Mouse (Mus musculus) small intestine, adult 2 months (tissue): ENCODE measurements at regions not wholly inside any gene's neighbourhood (a gene's known extent, or its start where the extent isn't known, plus 50 kb on each side); places are given as distances from the start of the nearest gene placed in this dataset.

Source experiments
- H3K27ac ChIP-seq: fragments of 200-500 bp; 2 replicates; pipeline ENCODE4 v1.5.1; 2012; ENCODE audit warnings: low read depth, low read length, control low read depth, inconsistent platforms; ENCODE audit not compliant: insufficient read depth
- H3K27me3 ChIP-seq: fragments of 200-500 bp; 2 replicates; pipeline ENCODE4 v1.6.1; 2012; ENCODE audit warnings: mild to moderate bottlenecking, moderate library complexity, low read length, inconsistent platforms; ENCODE audit not compliant: control insufficient read depth, insufficient read depth
- H3K36me3 ChIP-seq: fragments of 200-500 bp; 2 replicates; pipeline ENCODE4 v1.6.1; 2012; ENCODE audit warnings: mild to moderate bottlenecking, low read length, control low read depth, inconsistent platforms; ENCODE audit not compliant: control insufficient read depth, insufficient read depth
- H3K4me1 ChIP-seq: fragments of 200-500 bp; 2 replicates; pipeline ENCODE4 v1.6.1; 2012; ENCODE audit warnings: low read length, inconsistent platforms, mixed read lengths; ENCODE audit not compliant: control insufficient read depth, insufficient read depth, insufficient read length
- H3K4me3 ChIP-seq: fragments of 200-500 bp; 2 replicates; pipeline ENCODE4 v1.5.1; 2012; ENCODE audit warnings: low read depth, mild to moderate bottlenecking, control low read depth, inconsistent platforms, low read length, moderate library complexity
- CTCF ChIP-seq: fragments of 200-500 bp; IDR thresholded peaks from 2 replicates; pipeline ENCODE4 v1.5.1; 2012; ENCODE audit warnings: low read depth, mild to moderate bottlenecking, control low read depth, inconsistent platforms, low read length, moderate library complexity, mixed read lengths; ENCODE audit not compliant: insufficient replicate concordance, insufficient read length; ENCODE audit errors: extremely low read depth
- POLR2A ChIP-seq: fragments of 200-500 bp; IDR thresholded peaks from 2 replicates; pipeline ENCODE4 v1.6.1; 2012; ENCODE audit warnings: low read depth, mild to moderate bottlenecking, control low read depth, inconsistent platforms, low read length, moderate library complexity
- WGBS: fragments of 180-500 bp; shearing (Covaris S2); methylation state at CpG from one replicate; pipeline ENCODE4 v1.1.7; 2018; 5-methylcytosine and 5-hydroxymethylcytosine counted together

DNA sequence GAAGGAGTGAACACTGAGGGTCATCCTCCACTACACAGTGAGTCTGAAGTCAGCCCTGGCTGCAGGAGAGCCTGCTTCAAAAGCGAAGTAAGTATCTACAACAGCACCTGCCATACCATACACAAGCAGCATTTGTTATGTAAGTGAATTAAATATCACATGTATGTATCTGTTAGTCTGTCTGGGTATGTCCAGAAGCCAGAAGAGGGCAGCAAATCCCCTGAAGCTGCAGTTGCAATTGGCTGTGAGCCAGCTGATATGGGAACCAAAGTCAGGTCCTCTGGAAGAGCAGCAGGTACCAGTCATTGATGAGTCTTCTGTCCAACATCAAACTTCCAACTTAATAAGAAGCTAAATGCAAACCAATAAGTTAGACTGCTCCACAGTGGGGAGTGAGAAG, 239.8 kb upstream of the Smim15 start:
- H3K4me3 ChIP-seq, result no peak overlapping the region
- H3K4me1 ChIP-seq, result no peaks in the 10 kb centered on the region
- 94% methylated on average over 1 of the region's 1 CpGs for WGBS

DNA sequence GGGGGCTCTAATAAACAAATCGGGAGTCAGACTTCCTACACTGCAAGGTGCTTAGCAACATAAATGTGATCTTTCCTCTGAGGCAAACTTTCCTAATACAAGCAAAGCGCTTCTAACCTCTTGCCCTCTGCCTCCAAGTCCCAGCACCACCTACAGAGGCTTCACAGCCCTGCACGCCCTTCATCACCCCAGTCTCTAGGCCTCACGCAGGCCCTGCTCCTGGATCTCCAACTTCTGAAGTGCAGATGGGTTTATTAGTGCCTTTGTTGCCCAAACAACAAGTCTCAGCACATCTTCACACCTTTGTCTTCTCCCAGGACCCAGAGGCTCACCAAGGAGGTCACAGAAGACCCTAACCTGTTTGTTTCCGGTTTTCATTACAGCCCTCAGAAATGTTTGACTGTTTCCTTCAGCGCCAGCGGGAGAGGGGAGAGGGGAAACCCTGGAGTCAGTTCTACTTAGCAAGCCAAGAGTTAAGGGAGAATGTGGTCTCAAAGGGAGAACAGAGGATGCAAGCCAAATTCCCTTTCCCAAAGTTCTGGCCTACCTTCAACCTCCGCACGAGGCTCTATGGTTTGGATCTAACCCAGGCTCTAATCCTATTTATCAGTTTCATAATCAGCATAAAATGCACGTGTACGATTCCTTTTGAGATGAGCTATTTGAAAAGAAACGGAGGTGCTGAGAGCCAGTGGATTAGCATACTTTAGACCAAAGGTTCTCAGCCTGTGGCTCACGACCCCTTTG, 244.9 kb upstream of the Smim15 start:
- H3K4me1 ChIP-seq, result peaks cover 9% of the 10 kb centered on the region; the same call in 1 of the 2 replicates
- no peak for TF ChIP-seq CTCF
- TF ChIP-seq POLR2A, result no peak
- no peak overlapping the region for H3K4me3 ChIP-seq
- H3K36me3 ChIP-seq, result no peaks in the 10 kb centered on the region
- H3K27me3 ChIP-seq, result no peaks in the 10 kb centered on the region
- WGBS, result 64% methylated on average over 13 of the region's 13 CpGs
- H3K27ac ChIP-seq, result no peak overlapping the region

More for the DNA sequence above, 239.8 kb upstream of the Smim15 start:
- Histone ChIP-seq H3K27me3 (no peaks in the 10 kb centered on the region), H3K36me3 (no peaks in the 10 kb centered on the region), H3K27ac (no peak overlapping the region)
- TF ChIP-seq CTCF (no peak), POLR2A (no peak)

DNA sequence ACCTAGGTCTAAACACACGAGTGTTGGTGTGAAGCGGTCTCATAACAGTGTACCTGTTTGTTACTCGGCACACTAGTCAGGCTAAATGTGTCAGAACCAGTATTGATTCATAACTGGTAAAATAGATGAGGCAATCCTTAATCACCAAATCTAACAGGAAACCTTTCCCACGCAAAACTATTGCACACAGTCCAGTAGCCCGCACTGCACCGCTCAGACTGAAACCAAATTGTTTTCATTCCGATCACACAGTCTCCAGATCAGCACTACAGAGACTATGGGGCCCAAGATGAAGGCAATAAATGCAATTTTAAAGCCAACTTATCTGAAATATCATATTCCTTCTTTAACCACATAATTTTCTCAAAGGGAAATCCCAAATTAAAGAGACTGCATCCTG, 246.1 kb upstream of the Smim15 start:
- peaks cover 12% of the 10 kb centered on the region for H3K4me1 ChIP-seq
- H3K27ac ChIP-seq, result no peak overlapping the region
- H3K4me3 ChIP-seq, result no peak overlapping the region
- H3K36me3 ChIP-seq, result no peaks in the 10 kb centered on the region
- no peaks in the 10 kb centered on the region for H3K27me3 ChIP-seq
- WGBS, result 73% methylated on average over 7 of the region's 7 CpGs
- no peak for TF ChIP-seq POLR2A
- TF ChIP-seq CTCF, result no peak

DNA sequence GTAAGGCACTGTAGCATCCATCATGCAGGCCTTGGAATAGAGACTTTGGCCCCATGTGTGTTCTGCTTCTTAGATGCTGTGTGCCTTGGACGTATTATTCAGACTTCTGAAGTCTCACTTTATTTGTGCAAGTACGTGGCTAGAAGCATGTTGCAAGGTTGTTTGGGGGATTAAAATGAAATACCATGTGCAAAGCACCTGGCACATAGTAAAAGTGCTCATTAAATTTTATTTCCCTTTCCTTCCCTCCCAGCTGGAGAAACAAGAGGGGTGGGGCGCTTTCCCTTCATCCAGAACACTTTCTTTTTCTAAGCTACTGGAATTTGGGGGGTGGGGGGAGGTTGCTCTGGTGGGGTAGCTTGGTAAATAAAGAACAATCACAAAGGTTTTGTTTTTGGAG, 248.7 kb upstream of the Smim15 start:
- 34% methylated on average over 3 of the region's 3 CpGs for WGBS
- H3K27ac ChIP-seq, result no peak overlapping the region
- H3K4me1 ChIP-seq, result peaks cover 12% of the 10 kb centered on the region
- no peaks in the 10 kb centered on the region for H3K27me3 ChIP-seq
- H3K36me3 ChIP-seq, result no peaks in the 10 kb centered on the region
- TF ChIP-seq POLR2A (no peak), CTCF (no peak)
- H3K4me3 ChIP-seq, result no peak overlapping the region

- no peaks in the 10 kb centered on the region for H3K36me3 ChIP-seq
- H3K27ac ChIP-seq, result no peak overlapping the region
- no peak for TF ChIP-seq CTCF
- H3K27me3 ChIP-seq, result no peaks in the 10 kb centered on the region
- H3K4me3 ChIP-seq, result no peak overlapping the region
- 89% methylated on average over 9 of the region's 9 CpGs for WGBS
- H3K4me1 ChIP-seq, result peaks cover 10% of the 10 kb centered on the region
Observed at GRCm38 (mm10) chr13:107791770-107792169, 252.5 kb upstream of the Smim15 start.

DNA sequence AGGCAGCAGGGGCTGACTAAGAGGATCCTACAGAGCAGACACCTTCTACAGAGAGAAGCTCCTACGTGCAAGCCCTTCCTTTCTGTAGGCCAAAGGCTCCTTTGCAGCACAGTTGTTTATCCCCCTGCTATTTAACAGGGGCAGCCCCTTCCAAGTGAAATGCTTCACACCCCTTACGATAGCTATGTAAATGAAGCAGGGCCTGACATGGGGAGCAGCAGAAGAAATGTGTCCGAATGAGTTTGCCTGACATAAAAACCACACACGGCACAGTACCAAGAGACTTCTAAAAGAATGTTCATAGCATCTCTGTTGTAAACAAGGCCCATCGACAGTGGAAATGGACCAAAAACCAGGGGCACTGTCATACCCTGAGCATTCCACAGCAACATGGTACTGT, 259.3 kb upstream of the Smim15 start:
- WGBS, result 77% methylated on average over 5 of the region's 5 CpGs
- no peak overlapping the region for H3K4me3 ChIP-seq
- H3K36me3 ChIP-seq, result 0 out of 2 replicates have a peak, but pooled peaks cover 2% of the 10 kb centered on the region
- peaks cover 5% of the 10 kb centered on the region; the same call in 1 of the 2 replicates for H3K4me1 ChIP-seq
- no peak overlapping the region for H3K27ac ChIP-seq
- TF ChIP-seq POLR2A (no peak), CTCF (no peak)
- no peaks in the 10 kb centered on the region for H3K27me3 ChIP-seq

- Histone ChIP-seq H3K4me1 (peaks cover 5% of the 10 kb centered on the region; the same call in 1 of the 2 replicates), H3K27ac (no peak overlapping the region), H3K4me3 (no peak overlapping the region), H3K36me3 (0 out of 2 replicates have a peak, but pooled peaks cover 2% of the 10 kb centered on the region), H3K27me3 (no peaks in the 10 kb centered on the region)
- 86% methylated on average over 8 of the region's 8 CpGs for WGBS
- TF ChIP-seq POLR2A (no peak), CTCF (no peak)
Observed at GRCm38 (mm10) chr13:107781741-107782140, 262.5 kb upstream of the Smim15 start.
